Mouse (Mus musculus): ENCODE data around the gene Sfxn3.

- TF ChIP-seq TAL1 (IDR thresholded peaks at IDR 0.05; ENCODE audit: low read length) (no peak), GATA1 (IDR thresholded peaks at IDR 0.05; ENCODE audit: low read length) (no peak)
These were observed 6.1 kb downstream of the Sfxn3 start for GRCm38 (mm10) chr19:45053451-45053850.
